Mouse (Mus musculus) brain, embryonic 14.5 days (tissue): ENCODE results near the gene Mad2l1bp. TPM values are rescaled to one million over a fixed set of nuclear protein-coding genes. Genes with fewer than 3 reads are reported as not detected.

Experiments used
- DNase-seq: peaks from one replicate; pipeline ENCODE4 v3.0.0-alpha.2; 2011; ENCODE audit warnings: low read depth
- CTCF ChIP-seq: fragments of 200-500 bp; IDR thresholded peaks from 2 replicates; pipeline ENCODE4 v1.5.1; 2012; ENCODE audit warnings: inconsistent platforms, mild to moderate bottlenecking, moderate library complexity, borderline replicate concordance; ENCODE audit not compliant: insufficient read depth, insufficient read length; ENCODE audit errors: extremely low read depth
- POLR2A ChIP-seq: fragments of 200-500 bp; IDR thresholded peaks from 2 replicates; pipeline ENCODE4 v1.6.1; 2012; ENCODE audit warnings: mild to moderate bottlenecking, inconsistent platforms, borderline replicate concordance; ENCODE audit not compliant: poor library complexity, insufficient read depth, insufficient read length, severe bottlenecking; ENCODE audit errors: extremely low read depth
- polyA plus RNA-seq: library from polyadenylated mRNA; depleted of rRNA; stranded (reverse); fragments of >200 nt; gene quantifications from 2 replicates; pipeline ENCODE4 v1.2.3, GENCODE M21; 2012

The Mad2l1bp gene
- polyA plus RNA-seq, 1 experiment: 20.4 TPM

DNA sequence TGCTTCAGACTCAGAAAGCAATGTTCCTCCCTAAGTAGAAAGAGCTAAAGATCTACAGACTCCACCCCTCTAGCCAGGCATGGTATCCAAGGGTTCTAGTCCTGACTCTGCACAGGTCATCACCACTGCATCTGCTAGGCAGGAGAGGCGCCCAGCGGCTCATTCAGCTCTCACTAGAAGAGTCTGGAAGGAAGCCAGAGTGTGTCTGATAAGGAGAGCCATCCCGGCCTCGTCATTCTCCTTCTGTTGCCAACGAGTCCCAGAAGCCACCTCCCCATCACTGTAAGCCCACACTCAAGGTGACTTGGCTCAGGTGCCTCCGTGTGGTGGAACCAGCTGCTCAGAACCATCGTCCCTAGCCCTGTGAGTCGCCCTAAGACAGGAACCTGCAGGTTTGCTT is 20.5 kb downstream of the Mad2l1bp start:
- DNase-seq: no peak
- TF ChIP-seq CTCF (no peak), POLR2A (no peak)

DNA sequence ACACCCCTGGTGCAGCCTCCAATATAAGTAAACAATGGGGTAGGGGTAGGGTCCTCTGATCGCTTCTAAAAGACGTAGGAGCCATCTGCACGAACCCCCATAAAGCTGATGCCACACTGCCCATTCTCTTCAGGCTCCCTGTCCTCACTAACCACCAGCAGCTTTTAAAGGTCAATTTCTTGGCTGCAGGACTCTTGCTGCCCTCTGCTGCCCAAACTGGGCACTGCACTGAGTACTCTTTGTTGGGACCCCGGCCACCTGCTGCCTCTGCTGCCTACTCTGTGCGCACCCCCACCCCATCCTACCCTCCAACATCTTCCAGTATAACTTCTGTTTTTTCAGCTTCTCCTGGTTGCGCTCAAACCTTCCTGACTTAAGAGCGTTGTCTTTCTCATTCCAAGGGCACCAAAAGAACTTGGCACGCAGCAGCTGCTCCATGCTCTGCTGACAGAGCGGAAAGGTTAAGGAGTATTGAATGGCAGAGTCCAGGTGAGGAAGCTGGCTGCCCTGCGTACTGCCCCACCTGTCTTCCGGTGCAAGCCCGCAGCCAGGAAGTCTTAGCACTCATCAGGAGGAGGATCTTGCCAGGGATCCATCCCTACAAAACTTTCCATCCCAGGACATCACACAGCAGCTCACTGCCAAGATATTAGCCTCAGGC is 21.2 kb downstream of the Mad2l1bp start:
- peak; percentile 76 for DNase-seq
- TF ChIP-seq POLR2A (no peak), CTCF (peak; percentile 91)

DNA sequence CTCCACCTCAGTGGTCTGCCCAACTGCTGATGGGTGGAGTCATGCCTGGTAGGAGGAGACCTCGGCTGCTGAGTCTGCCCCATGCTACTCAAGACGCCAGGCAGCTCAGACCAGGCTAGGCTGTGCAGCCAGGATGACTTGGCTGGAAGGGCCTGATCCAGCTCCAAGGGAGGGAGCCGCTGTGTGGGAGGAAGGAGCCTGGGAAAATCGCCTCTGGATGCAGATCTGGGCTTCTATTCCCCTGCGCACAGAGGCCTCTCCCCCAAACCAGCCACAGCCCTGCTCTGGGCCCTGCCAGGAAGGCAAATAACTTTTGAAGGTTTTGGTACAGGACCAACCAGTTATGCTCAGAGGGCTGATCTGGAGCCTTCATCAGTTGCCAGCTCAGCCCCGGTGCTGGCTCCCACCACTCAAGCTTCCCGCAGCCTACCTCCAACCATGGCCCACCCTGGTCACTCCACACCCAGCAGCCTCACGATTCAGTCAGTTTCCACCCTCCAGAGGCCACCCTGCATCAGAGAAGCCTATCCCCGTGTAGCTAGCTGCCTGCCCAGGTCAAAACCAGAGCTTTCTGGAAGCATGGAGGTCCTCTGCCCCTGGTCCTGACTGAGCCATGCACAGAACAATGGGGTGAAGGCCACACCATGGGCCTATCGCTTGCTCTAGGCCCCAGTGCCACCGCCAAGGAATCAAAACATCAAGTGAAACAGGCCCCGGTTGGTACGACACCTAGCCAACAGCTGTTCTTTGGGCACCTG is 23.4 kb downstream of the Mad2l1bp start:
- TF ChIP-seq CTCF (no peak), POLR2A (no peak)
- no peak for DNase-seq

DNA sequence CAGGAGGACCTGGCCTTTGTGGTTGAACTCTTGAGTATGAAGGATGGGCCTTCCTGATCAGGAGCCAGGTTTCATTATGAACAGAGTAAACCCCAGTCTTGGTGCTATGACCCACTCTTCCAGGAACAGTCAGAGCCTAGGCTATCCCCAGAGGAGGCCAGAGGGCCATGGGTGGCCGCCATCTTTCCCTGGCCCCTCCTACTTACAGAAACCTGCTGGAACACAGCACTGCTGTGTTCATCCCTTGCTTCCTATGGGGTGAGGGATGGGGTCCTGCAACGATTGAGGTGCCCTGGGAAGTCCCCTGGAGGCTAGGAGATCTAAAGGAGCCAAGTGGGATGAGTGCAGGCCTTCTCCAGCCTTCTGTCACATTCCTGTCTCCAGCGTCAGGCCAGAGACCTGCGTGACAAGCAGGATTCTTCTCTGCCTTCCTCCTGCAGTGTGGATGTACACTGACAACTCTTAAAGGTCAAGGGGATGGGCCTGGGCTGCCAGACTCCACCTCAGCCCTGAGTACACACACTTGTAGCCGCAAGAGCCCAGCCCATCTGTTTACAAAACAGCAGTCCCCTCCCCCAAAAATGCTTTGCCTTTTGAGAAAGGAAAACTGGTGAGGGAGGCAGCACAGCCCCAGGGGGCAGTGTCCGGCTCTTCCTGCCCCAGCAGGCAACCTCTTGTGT is 25.4 kb downstream of the Mad2l1bp start:
- no peak for DNase-seq
- TF ChIP-seq POLR2A (no peak), CTCF (no peak)

DNA sequence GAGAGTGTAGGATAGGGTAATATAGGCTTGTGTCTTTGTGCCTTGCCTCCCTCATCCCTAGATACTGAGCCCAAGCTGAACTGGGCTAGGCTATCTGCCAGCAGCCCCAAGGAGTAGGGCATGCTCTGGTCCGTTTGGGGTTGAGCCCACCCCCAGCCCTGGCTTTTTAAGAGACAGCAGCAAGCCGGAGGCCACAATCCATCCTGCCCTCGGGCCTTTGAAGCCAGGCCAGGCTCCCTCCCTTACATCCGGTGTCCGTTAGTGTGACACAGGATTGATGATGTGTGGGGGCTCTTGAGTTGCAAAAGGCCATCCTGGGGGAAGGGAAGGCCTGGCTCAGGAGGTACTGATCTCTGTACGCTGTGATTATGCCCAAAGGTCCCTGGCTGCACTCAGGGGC is 26.7 kb downstream of the Mad2l1bp start:
- TF ChIP-seq CTCF (no peak), POLR2A (no peak)
- no peak for DNase-seq

DNA sequence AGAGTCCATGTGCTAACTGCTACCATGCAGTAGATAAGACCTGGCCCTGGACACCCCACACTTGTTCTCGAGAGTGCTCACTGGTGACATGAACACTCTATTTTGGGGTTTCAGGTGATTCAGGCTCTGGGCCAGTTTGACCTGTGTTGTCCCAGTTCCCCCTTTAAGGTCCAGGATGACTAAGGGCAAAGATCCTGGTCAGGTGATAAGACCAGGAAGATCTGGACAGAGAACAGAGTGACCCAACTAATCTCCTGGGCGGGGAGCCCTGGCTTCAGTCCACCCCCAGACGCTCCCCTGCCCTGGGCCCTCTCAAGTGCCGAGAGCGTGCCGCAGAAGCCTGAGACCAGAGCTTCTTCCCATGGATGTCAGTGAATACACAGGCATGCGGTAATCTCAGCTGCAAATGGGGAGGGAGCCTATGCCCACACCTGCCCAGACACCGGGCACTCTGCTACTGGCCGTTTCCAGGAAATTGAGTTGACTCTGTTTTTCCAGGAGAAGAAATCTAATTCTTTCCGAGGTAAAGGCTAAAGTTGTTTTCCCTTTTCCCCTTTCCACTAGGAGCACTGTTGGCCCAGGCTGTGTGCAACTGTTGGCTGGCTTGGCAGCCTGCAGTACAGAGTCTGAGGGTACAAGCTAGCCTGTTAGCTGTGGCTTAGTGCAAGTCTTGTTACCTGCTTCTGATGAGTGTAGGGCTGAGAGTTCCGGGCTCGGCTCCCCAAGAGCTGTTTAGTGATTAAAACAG is 29.2 kb downstream of the Mad2l1bp start:
- no peak for DNase-seq
- no peak for TF ChIP-seq CTCF
- no peak for TF ChIP-seq POLR2A

DNA sequence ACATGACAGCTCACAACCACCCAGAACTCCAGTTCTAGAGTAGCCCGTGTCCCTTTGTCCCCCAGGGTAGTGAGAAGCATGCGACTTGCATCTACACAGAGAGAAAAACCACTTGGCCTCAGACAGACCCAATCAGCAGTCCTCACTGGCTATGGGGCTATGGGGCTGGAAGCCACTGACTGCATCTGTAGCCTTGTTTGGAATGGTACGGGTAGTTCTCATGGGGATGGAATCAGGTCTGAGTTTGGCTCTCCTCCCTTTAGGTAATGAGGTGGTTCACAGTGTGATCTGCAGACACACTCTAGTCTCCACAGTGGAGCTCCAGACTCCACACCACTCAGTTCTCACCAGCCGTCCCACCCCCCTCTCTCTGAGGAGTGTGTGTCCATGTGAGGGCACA is 30.1 kb downstream of the Mad2l1bp start:
- DNase-seq: no peak
- no peak for TF ChIP-seq CTCF
- TF ChIP-seq POLR2A: no peak

DNA sequence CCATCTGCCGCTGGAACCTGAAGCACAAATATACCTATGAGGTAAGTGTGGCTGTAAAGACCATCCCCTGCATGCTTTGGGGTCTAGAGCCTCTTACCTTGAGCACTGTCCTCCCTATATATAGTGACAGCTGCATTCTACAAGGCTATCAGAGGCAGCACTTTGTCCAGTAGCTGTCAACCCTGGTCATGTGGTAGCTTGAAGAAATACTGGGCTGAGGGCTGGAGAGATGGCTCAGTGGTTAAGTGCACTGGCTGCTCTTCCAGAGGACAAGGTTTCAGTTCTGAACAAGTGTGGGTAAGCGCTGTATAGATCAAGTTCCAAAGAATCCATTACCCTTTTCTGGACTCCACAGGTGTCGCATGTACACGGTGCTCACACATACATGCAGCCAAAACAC is 30.6 kb downstream of the Mad2l1bp start:
- TF ChIP-seq POLR2A (no peak), CTCF (no peak)
- DNase-seq: no peak

DNA sequence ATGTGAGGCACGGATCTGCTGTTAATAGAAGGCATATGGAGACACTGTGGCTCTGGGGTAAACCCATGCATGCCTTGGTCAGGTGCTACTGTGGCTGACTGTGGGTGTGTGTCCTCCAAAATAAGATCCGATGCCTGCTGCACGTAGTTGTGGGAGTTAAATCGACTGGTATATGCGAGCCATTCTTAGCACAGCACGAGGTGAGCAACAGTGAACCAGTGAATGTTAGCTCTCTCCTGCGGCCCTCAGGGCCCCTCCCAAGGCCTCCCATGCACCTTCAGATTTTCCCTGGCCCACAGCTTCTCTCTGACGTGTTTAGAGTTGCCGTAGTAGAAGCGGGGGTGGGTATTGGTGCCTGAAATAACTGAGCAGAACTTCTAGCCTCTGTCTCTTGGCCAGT is 33.7 kb downstream of the Mad2l1bp start:
- no peak for DNase-seq

DNA sequence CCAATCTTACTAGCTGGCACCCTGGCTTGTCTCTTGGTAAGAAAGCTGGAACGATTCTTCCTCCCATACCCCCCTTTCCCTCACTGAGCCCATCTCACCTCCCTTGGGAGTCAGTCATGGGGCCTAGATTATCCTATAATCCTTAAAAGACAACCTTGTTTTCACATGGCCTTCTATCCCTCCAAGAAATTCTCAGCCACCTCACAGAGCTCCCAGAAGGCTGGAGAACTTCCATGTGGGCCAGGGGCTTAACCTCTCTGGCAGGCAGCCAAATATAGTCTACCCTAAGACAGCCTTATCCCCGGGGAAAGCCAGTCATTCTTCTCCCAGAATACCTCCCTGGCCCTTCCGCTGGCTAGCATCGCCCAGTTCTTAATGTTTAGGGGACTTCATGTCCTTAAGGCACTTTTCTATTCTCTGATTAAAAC is 34.9 kb downstream of the Mad2l1bp start:
- TF ChIP-seq POLR2A: no peak
- TF ChIP-seq CTCF: no peak
- DNase-seq: peak; percentile 19

More for the DNA sequence above, 33.7 kb downstream of the Mad2l1bp start:
- TF ChIP-seq CTCF (no peak), POLR2A (no peak)
